Mouse (Mus musculus) liver, embryonic 16.5 days (tissue): ENCODE measurements around the gene Flnb. TPM values are rescaled to one million over a fixed set of nuclear protein-coding genes. Genes with fewer than 3 reads are reported as not detected.

Experiments
- ATAC-seq: fragments of 200-750 bp; cut with Nextera tagmentation; 2 replicates; pipeline ENCODE4 v1.8.0; 2017; ENCODE audit warnings: low read depth, mild to moderate bottlenecking, moderate number of reproducible peaks, moderate library complexity
- H3K27ac ChIP-seq: fragments of 300-500 bp; sonication (generic); 2 replicates; pipeline ENCODE4 v1.5.1; 2014; ENCODE audit warnings: mild to moderate bottlenecking, low read length
- H3K27me3 ChIP-seq: fragments of 300-500 bp; sonication (generic); 2 replicates; pipeline ENCODE4 v1.6.1; 2014; ENCODE audit warnings: low read depth, low read length, mixed read lengths; ENCODE audit not compliant: control insufficient read depth, insufficient read depth
- H3K36me3 ChIP-seq: fragments of 300-500 bp; sonication (generic); 2 replicates; pipeline ENCODE4 v1.6.1; 2014; ENCODE audit warnings: mild to moderate bottlenecking; ENCODE audit not compliant: control insufficient read depth, insufficient read depth
- H3K4me1 ChIP-seq: fragments of 300-500 bp; sonication (generic); 2 replicates; pipeline ENCODE4 v1.6.1; 2014; ENCODE audit warnings: low read depth, low read length, mixed read lengths; ENCODE audit not compliant: control insufficient read depth
- H3K4me2 ChIP-seq: fragments of 300-500 bp; sonication (generic); 2 replicates; pipeline ENCODE4 v1.6.1; 2014; ENCODE audit warnings: low read depth, low read length, mixed read lengths
- H3K4me3 ChIP-seq: fragments of 300-500 bp; sonication (generic); 2 replicates; pipeline ENCODE4 v1.5.1; 2014; ENCODE audit warnings: low read depth, mild to moderate bottlenecking, low read length
- H3K9ac ChIP-seq: fragments of 300-500 bp; sonication (generic); 2 replicates; pipeline ENCODE4 v1.6.1; 2014; ENCODE audit warnings: low read depth, low read length
- H3K9me3 ChIP-seq: fragments of 300-500 bp; sonication (generic); replicated peaks from 2 replicates; pipeline ENCODE4 v1.6.1; 2016; ENCODE audit warnings: low read length; ENCODE audit not compliant: control insufficient read depth
- WGBS: fragments of 180-500 bp; shearing (Covaris S2); extraction: QIAGEN DNeasy Blood & Tissue Kit; methylation state at CpG from one replicate; pipeline ENCODE4 v1.1.7; 2014; ENCODE audit not compliant: insufficient replicate concordance; 5-methylcytosine and 5-hydroxymethylcytosine counted together
- polyA plus RNA-seq: library from polyadenylated mRNA; unstranded; fragments of >200 nt; fragmentation: Nextera tagmentation; extraction: Ambion mirVana; gene quantifications from 2 replicates; pipeline ENCODE4 v1.2.1, GENCODE M21; 2015

The Flnb gene
- polyA plus RNA-seq, 1 experiment from 2014 or later, result 4.8 TPM

GRCm38 (mm10) chr14:7932151-7932550, 114.4 kb downstream of the Flnb start:
- no peak for ATAC-seq
- H3K27ac ChIP-seq, result no peak overlapping the region
- WGBS, result 71% methylated on average over 4 of the region's 4 CpGs
- H3K4me1 ChIP-seq, result peaks cover 5% of the 10 kb centered on the region; the same call in 1 of the 2 replicates
- H3K9ac ChIP-seq, result no peak overlapping the region
- no peak overlapping the region for H3K4me3 ChIP-seq
- no peaks in the 10 kb centered on the region for H3K27me3 ChIP-seq
- no peaks in the 10 kb centered on the region for H3K9me3 ChIP-seq
- H3K36me3 ChIP-seq, result no peaks in the 10 kb centered on the region; the same call in 1 of the 2 replicates
- H3K4me2 ChIP-seq, result no peak overlapping the region

GRCm38 (mm10) chr14:7934166-7934565, 116.4 kb downstream of the Flnb start:
- H3K36me3 ChIP-seq, result no peaks in the 10 kb centered on the region; the same call in 1 of the 2 replicates
- H3K27ac ChIP-seq, result no peak overlapping the region
- H3K4me2 ChIP-seq, result no peak overlapping the region
- H3K4me3 ChIP-seq, result no peak overlapping the region
- H3K27me3 ChIP-seq, result no peaks in the 10 kb centered on the region
- 52% methylated on average over 7 of the region's 7 CpGs for WGBS
- no peaks in the 10 kb centered on the region for H3K9me3 ChIP-seq
- H3K4me1 ChIP-seq, result peaks cover 5% of the 10 kb centered on the region; the same call in 1 of the 2 replicates
- ATAC-seq, result no peak
- H3K9ac ChIP-seq, result no peak overlapping the region

- no peak for ATAC-seq
- no peak overlapping the region for H3K4me2 ChIP-seq
- 38% methylated on average over 17 of the region's 17 CpGs for WGBS
- no peak overlapping the region for H3K4me3 ChIP-seq
- H3K9ac ChIP-seq, result no peak overlapping the region
- H3K4me1 ChIP-seq, result peaks cover 5% of the 10 kb centered on the region; the same call in 1 of the 2 replicates
- no peaks in the 10 kb centered on the region for H3K36me3 ChIP-seq
- no peak overlapping the region for H3K27ac ChIP-seq
- no peaks in the 10 kb centered on the region for H3K9me3 ChIP-seq
- H3K27me3 ChIP-seq, result no peaks in the 10 kb centered on the region
Measured at GRCm38 (mm10) chr14:7937052-7937630, 119.4 kb downstream of the Flnb start.

- Histone ChIP-seq H3K27me3 (no peaks in the 10 kb centered on the region), H3K27ac (no peak overlapping the region)
- ATAC-seq, result no peak
Measured at GRCm38 (mm10) chr14:7938809-7939784, 121.3 kb downstream of the Flnb start.

GRCm38 (mm10) chr14:7941413-7941812, 123.7 kb downstream of the Flnb start:
- Histone ChIP-seq H3K4me1 (no peaks in the 10 kb centered on the region; the same call in none of the 2 replicates), H3K9ac (no peak overlapping the region), H3K27ac (no peak overlapping the region), H3K4me2 (no peak overlapping the region), H3K9me3 (no peaks in the 10 kb centered on the region), H3K4me3 (no peak overlapping the region), H3K27me3 (no peaks in the 10 kb centered on the region), H3K36me3 (no peaks in the 10 kb centered on the region)
- WGBS, result 53% methylated on average over 5 of the region's 5 CpGs
- no peak for ATAC-seq

More at GRCm38 (mm10) chr14:7938809-7939784, 121.3 kb downstream of the Flnb start:
- no peak overlapping the region for H3K4me2 ChIP-seq
- no peak overlapping the region for H3K4me3 ChIP-seq
- 63% methylated on average over 19 of the region's 19 CpGs for WGBS
- no peaks in the 10 kb centered on the region; the same call in none of the 2 replicates for H3K4me1 ChIP-seq
- H3K36me3 ChIP-seq, result no peaks in the 10 kb centered on the region
- H3K9me3 ChIP-seq, result no peaks in the 10 kb centered on the region
- H3K9ac ChIP-seq, result no peak overlapping the region

GRCm38 (mm10) chr14:7943101-7943800, 125.5 kb downstream of the Flnb start:
- Histone ChIP-seq H3K9me3 (no peaks in the 10 kb centered on the region), H3K4me3 (no peak overlapping the region), H3K36me3 (no peaks in the 10 kb centered on the region), H3K9ac (no peak overlapping the region), H3K4me1 (no peaks in the 10 kb centered on the region; the same call in none of the 2 replicates), H3K4me2 (no peak overlapping the region), H3K27me3 (no peaks in the 10 kb centered on the region), H3K27ac (no peak overlapping the region)
- ATAC-seq, result no peak
- WGBS, result 53% methylated on average over 7 of the region's 7 CpGs

- Histone ChIP-seq H3K27me3 (no peaks in the 10 kb centered on the region), H3K4me3 (no peak overlapping the region), H3K27ac (no peak overlapping the region), H3K4me1 (no peaks in the 10 kb centered on the region; the same call in none of the 2 replicates), H3K4me2 (no peak overlapping the region), H3K9ac (no peak overlapping the region), H3K36me3 (no peaks in the 10 kb centered on the region; the same call in 1 of the 2 replicates), H3K9me3 (no peaks in the 10 kb centered on the region)
- 66% methylated on average over 3 of the region's 3 CpGs for WGBS
- no peak for ATAC-seq
Measured at GRCm38 (mm10) chr14:7943801-7944135, 126.0 kb downstream of the Flnb start.

GRCm38 (mm10) chr14:7944349-7945039, 126.7 kb downstream of the Flnb start:
- no peak for ATAC-seq
- no peaks in the 10 kb centered on the region; the same call in 1 of the 2 replicates for H3K36me3 ChIP-seq
- no peaks in the 10 kb centered on the region for H3K9me3 ChIP-seq
- H3K9ac ChIP-seq, result no peak overlapping the region
- H3K27ac ChIP-seq, result no peak overlapping the region
- H3K4me2 ChIP-seq, result no peak overlapping the region
- H3K27me3 ChIP-seq, result no peaks in the 10 kb centered on the region
- WGBS, result 30% methylated on average over 8 of the region's 8 CpGs
- no peaks in the 10 kb centered on the region; the same call in none of the 2 replicates for H3K4me1 ChIP-seq
- H3K4me3 ChIP-seq, result no peak overlapping the region
